Mouse (Mus musculus): Measurements from ENCODE around the gene Robo1. TPM values are rescaled to one million over a fixed set of nuclear protein-coding genes. Genes with fewer than 3 reads are reported as not detected.

Gene Robo1
- total RNA-seq, 2 experiments from 2014 or later, result not detected

DNA sequence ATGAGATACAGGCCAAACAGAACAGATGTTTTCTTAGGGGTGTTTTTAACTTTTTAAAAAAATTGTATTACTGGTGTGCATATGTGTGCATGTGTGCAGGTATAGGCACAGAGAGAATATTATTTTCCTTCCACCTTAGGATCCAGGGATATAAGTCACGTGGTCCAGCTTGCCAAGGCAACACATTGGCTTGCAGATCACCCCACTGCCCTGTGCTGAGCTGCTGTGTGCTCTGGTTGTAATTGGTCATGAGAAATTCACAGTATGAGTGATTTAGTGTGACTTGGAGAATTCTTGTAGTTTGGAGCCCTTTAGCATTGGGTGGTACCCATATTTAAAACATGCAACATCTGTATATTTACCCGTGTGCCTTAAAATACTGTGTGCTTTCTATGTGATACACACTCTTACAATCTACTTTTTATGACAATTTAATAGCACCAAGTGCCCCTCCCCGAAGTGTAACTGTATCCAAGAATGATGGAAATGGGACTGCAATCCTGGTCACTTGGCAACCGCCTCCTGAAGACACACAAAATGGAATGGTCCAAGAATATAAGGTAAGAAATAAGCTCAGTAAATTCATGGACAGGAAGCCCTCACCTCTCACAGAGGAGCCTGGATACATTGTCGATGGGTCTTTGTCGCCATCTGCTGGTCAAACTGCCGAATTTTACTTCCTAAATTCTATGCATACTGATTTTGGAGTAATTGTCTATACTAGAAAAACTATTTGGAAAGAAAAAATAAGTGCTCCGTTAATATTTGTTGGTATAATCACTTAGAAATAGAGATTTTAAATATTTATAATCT is 671.5 kb downstream of the Robo1 start:
- ATAC-seq (replicated peaks; ENCODE audit: poor library complexity), result peak; percentile 97

DNA sequence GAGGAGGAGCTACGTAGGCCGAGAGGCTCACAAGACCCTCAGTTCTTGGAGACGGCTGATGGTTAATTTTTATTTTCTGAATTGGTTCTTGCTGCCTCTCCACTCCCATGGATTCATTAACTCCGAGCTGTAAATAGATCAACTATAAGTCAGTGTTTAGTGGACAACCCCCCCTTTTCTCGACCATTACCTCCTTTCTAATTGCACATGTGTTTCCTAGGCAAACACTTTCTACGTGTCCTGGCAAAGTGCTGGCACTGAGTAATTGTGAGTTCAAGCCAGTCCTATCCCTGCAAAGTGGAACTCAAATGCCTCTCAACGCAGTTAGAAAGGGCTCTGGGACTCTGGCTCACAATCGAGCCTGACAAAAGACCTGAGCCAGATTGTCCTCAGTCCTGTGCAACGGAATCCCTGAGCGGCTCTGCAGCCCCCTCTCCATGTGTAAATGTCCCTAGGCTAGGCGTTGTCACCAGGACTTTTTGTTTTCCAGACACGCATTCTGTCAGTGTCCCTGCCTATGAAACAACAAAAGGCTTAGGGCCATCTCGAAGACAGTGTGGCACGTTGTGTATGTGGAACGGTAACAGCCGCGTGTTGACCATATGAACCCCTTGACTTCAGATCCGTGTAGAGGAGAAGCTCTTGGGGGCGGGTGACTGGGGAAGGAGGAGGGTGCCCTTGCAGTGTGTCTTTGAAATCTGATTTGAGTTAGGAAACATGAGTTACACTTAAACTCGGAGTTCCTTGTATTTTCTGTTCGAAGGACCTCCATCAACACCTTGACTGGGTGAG is 682.5 kb downstream of the Robo1 start:
- ATAC-seq (replicated peaks; ENCODE audit: poor library complexity), result no peak

DNA sequence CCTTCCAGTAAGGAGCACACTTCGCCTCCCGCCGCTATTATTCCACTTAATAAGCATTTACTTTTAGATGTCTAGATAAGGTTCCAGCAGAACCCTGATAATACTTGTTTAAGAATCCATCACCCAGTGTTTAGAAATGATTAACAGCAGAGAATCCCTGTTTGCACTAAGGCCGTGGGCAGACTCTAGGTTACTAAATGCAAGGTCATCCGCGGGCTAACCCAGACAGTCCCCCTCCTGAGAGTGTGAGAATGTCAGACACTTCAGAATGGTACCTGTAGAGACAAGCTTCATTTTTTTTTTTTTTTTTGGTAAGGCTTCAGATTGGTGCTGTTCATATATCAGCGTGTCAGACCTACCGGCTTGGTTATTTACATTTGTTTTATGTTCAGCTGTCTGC is 685.1 kb downstream of the Robo1 start:
- ATAC-seq (replicated peaks; ENCODE audit: poor library complexity), result no peak

DNA sequence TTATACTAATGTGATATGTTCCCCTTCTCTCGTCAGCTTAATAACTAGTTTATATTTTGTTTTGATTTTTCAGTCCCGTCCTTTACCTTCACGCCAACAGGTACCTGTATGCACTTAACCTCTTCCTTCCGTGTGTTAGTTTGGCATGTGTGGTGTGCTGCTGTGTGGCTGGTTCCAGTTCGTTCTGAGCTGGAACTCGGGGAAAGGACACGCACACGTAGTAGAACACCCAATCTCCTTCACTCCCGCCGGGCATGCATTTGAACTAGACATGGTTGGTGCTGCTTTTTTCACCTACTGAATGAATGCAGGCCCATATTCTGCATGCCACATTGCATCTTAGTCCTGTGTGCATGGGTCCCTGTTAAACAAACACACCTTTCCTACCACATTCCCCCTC is 685.5 kb downstream of the Robo1 start:
- no peak for ATAC-seq (replicated peaks; ENCODE audit: poor library complexity)

DNA sequence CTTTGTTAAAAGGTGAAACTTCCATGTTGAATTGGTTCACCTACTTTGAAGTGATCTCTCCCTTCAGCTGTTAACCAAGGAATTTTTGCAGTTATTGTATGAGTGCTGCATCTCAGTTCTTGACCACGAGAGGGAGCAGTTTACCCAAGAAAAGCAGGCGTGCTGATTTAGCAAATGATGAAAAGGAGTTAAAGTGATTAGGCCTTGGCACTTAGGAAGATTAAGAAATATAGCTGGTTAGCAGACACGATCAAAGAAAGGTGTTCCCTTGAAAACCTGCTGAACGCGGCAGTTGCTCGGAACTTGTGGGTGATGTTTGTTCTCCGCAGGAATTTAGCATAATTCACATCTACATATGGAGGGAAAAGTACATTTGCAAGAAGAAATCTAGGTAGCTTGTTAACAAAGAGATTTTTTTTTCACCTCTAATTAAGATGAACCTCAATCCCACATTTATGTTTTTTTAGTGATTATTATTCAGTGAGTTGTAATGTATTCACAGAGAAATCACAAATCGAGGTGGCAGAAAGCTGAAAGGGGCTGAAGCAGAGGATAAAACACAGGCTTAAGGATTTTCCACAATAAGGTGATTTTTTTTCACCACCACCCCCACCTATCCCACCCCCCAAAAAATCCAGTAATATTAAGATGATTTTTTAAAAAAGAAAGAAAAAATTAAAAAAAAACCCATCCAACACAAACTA is 687.3 kb downstream of the Robo1 start:
- peak; percentile 91 for ATAC-seq (replicated peaks; ENCODE audit: poor library complexity)

DNA sequence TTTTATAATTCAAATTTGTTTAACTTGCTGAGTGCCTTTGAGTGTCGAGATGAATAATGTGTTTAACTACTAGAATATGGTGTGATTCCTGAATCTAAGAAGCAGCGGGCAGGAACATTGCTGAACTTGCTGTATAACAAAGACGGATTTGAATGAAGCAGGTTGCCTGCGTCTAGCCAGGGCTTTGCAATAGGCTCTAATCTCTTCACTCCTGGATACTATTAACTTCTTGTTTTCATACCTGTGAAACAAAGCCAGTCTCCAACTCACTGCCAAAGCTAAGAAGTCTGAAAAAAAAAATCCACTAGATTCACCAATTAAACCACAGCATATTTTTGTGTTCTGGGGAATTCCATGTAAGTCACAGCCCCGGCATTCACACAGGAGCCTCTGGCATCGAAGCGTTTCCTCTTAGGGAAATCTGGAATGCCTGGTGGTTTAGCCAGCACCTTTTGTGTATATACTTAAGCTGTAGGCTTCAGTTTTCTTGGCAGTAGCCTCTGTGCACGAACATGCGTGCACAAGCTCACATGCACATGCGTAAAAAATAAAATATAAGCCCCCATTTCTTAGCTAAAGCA is 687.9 kb downstream of the Robo1 start:
- no peak for ATAC-seq (replicated peaks; ENCODE audit: poor library complexity)

DNA sequence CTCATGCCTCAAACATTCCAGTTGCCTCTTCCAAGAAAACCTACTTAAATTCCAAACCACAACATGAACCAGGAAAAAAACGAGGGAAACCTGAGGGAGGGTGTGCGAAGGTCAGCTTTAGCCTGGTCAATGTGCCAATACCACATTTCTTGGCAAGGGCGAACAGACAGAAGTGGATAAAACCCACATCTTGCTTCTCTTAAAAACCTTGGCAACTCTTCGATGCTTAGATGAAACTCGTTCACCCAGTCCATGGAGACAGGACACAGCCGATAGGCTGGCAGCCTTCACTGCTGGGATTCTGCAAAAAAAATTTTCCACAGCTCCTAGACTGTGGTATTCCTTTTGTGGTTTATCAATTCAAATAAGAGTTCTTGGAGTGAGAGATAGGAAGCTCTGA is 690.6 kb downstream of the Robo1 start:
- no peak for ATAC-seq (replicated peaks; ENCODE audit: poor library complexity)

DNA sequence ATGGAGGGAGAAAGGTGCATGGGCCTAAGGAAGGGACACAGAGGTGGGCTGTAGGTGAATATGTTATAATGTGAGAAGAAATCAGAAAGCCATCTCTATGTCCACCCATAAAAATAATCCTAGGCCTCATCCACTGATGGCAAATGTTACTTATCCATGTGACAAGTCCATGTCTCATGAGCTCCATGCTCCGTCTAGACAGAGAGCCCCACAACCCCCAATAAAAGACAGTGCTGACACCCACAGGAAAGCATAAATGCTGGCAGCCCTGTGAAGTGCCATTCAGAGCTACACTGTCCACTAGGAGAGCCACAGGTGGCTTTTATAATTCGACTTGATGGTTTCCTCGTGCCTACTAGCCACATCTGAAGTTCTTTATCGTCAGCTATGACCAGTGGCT is 694.6 kb downstream of the Robo1 start:
- no peak for ATAC-seq (replicated peaks; ENCODE audit: poor library complexity)

DNA sequence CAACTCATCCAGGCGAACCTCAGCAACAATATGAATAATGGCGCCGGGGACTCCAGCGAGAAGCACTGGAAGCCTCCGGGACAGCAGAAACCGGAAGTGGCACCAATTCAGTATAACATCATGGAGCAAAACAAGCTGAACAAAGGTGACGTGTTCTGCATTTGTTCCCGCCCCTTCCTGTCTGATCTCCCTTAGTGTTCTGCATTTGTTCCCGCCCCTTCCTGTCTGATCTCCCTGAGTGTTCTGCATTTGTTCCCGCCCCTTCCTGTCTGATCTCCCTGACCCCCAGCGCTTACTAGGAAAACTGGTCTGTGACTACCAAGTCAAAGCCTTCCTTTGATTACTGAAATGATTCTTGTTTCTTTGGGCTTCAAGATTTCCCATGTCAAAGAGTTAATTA is 696.5 kb downstream of the Robo1 start:
- ATAC-seq (replicated peaks; ENCODE audit: poor library complexity), result no peak

DNA sequence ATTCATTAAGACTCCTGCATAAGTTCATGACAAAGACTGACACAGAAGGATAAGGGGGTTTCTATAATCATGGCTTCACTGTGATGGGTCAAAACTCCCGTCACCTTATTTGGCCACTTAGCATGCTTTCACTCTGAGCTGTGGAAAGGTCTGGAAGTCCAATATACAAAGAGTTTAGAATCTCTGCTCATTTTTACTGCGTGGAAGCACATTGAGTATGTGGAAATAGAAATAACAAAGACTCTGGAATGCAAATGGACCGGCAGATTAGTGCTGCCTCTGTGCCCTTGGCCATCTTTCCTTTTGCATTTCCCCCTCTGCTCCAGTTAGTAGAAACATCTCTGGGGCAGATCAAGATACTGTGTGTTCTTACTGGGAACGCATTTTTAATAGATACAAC is 697.7 kb downstream of the Robo1 start:
- ATAC-seq (replicated peaks; ENCODE audit: poor library complexity), result no peak

DNA sequence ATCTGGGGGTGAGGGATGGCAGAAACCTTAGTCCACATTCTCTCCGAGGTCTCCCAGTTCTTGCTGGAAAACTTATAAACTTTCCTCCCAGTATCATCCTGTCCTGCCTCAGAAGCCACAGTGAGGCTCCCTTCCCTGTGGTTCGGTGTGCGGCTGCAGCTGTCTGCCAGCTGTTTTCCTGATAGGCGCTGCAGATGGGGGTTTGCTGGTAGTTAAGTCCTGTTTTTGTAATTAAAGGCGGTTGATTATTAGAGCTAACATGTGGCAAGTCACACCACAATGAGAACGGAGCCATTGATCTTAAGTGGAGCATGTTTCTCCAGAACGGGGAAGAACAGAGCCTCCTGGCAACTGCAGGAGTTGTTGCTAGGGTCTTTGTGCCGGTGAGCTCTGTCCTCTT is 699.3 kb downstream of the Robo1 start:
- no peak for ATAC-seq (replicated peaks; ENCODE audit: poor library complexity)

DNA sequence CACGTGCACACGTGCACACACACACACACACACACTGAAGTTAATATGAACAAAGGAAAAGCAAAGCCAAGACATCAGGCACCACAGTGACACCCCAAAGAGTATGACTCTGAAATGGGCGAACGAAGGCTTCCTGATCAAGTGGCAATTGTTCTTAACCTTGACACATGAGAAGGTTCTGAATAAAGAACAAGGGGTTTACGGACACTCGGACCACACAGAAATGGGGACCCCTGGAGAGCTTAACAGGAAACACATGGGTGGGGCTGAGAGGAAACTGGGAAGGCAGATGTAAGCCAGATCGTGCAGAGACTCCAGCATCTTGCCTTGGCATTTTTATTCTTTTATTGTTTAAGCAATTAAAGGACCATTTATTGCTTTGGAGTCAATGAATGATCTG is 703.2 kb downstream of the Robo1 start:
- no peak for ATAC-seq (replicated peaks; ENCODE audit: poor library complexity)

DNA sequence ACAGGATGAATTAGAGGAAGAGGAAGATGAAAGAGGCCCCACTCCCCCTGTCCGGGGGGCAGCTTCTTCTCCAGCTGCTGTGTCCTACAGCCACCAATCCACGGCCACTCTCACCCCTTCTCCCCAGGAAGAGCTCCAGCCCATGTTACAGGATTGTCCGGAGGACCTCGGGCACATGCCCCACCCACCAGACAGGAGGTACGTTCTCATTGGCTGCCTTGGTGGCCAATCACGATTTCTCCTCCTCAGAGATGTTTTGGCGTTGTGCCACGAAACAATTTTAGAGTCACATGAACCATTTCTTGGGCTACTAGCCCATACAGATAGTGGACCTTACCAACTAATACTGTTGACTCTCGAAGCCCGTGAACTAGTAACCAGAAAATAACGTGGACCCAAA is 704.8 kb downstream of the Robo1 start:
- ATAC-seq (replicated peaks; ENCODE audit: poor library complexity), result no peak

DNA sequence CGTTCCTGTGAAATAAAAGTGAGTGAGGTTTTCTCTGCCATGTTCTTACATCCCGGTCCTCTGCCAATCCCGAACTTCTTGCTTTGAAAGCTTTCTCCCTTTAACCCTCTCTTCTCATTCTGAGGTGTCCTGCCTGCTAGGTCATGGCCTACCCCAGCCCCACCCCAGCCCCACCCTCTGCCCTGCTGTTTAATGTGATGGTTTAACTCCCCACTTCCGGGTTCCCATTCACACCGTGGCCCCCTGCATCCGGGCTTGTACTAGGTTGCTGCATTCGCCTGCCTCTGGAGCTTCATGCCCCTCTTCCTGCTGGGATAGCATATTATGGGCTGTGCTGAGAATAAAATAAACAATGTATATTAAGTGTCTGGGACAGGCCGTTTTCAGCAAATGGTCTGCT is 706.4 kb downstream of the Robo1 start:
- no peak for ATAC-seq (replicated peaks; ENCODE audit: poor library complexity)

DNA sequence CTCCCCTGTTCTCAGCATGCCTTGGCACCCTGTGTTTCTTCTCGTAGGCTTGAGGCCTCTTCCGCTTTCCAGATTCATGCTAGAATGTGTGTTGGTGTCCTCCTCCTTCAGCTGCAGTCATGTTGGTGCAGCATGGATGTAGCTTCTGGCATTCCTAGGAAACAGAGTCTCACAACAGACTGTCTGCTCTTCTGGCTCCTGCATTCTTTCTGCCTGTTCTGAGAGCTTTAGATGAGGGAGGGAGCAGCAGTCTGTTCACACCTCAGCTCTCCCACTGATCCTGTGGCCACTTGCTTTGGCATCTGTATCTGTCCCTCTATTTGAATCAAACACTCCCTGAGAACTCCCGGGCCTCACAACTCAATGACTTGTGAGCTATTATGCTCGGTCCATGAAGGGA is 707.9 kb downstream of the Robo1 start:
- no peak for ATAC-seq (replicated peaks; ENCODE audit: poor library complexity)

DNA sequence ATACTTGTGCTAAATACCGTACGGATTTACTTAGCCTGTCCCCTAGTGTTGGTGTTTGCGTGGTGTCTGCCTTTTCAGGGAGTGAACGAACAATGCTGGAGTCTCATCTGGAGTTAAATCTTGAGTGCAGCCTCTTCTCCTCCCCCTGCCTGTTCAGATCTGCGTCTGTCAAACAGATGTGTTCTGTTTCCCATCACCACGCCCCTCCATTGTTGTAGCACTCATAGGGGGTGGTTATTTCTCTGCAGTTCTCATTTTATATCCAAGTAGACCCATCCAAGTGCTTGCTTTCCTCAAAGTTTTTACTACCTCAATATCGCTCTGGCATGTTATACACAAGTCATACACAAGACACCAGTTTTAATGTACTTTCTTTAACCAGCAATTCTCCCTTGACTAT is 708.7 kb downstream of the Robo1 start:
- ATAC-seq (replicated peaks; ENCODE audit: poor library complexity), result no peak

DNA sequence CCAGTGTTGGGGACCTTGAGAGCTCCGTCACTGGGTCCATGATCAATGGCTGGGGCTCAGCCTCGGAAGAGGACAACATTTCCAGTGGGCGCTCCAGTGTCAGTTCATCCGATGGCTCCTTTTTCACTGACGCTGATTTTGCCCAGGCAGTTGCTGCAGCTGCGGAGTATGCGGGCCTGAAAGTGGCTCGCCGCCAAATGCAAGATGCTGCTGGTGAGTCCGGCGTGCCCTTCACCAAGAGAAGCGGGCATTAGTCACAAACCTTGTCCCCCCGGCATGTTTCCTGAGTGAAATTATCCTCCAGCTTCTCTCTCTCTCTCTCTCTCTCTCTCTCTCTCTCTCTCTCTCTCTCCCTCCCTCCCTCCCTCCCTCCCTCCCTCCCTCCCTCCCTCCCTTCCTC is 716.2 kb downstream of the Robo1 start:
- no peak for ATAC-seq (replicated peaks; ENCODE audit: poor library complexity)

DNA sequence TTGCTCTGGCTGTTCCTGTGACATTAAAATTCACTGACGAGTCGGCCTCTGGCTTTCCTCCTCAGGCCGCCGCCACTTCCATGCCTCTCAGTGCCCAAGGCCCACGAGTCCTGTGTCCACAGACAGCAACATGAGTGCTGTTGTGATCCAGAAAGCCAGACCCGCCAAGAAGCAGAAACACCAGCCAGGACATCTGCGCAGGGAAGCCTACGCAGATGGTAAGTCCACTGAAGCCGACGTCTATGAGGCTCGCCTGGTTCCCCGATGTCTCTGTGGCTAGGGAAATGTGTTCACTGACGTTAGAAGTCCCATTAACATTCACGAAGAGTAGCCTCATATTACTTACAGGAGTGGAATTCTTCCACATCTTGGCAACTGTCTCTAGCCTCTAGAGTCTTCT is 719.6 kb downstream of the Robo1 start:
- ATAC-seq (replicated peaks; ENCODE audit: poor library complexity), result no peak

DNA sequence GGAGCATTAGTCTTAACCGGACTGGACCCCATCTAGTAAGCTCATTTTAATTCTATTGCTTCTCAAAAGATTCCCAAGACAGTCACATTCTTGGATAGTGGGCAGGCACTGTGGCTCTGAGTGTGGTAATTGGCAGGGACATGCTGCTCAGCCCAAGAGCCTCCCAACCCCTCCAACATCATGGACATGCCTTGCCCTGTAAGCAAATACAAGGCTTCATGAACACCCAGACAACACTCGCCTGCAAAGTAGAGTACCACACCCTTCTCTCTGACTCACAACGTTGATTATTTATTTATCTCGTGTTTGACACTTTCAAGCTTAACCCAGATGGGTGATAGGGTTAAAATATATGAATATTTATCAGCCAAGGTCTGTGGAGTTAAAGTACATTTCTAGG is 722.9 kb downstream of the Robo1 start:
- no peak for ATAC-seq (replicated peaks; ENCODE audit: poor library complexity)

DNA sequence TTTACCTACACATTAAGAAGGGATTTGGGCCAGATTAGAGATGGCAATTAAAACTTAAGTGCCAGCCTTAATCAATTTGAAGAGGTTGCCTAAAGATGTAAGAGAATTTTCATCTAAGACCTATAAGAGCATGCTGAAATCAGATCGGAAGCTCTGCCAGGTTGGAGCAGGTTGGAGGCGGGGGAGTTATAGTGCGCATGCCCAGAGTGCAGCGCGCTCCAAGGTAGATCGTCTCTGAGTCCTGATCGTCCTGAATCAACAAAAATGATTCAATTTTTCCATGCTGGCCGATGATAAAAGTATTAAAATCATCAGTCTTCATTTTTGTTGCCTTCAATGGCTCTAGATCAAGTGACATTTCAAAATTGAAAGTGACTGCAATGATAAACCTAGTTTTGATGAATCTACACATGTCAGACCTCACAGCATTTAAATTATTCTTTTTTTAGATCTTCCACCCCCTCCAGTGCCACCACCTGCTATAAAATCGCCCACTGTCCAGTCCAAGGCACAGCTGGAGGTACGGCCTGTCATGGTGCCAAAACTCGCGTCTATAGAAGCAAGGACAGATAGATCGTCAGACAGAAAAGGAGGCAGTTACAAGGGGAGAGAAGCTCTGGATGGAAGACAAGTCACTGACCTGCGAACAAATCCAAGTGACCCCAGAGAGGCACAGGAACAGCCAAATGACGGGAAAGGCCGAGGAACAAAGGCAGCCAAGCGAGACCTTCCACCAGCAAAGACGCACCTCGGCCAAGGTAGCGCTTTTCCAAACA is 727.3 kb downstream of the Robo1 start:
- no peak for ATAC-seq (replicated peaks; ENCODE audit: poor library complexity)

DNA sequence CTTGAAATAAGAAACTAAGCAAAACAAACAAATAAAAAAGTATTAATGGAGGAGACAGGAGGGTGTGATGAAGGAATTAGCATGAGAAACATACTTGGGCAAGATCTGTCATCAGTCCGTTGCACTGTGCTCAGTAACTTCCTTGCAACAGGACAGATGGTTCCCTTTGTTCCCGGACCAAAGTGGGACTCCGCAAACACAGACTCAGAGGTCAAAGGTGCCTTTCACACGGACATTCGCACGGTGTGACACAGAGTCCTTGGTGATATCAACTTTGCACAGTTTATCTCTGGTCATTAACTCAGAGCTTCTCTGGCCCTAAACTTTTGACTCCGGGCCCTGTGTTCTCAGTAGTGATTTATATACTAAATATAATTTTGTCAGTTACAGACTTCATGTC is 730.4 kb downstream of the Robo1 start:
- ATAC-seq (replicated peaks; ENCODE audit: poor library complexity), result no peak

All from megakaryocyte progenitor cell, adult 5-6 weeks (primary cell).